Mouse (Mus musculus): Measurements from ENCODE around the gene Prkn.

GRCm38 (mm10) chr17:11876240-11876639 lies 1036.1 kb downstream of the Prkn start:
- no peak for TF ChIP-seq HCFC1 (IDR thresholded peaks at IDR 0.05; ENCODE audit: borderline replicate concordance, insufficient read depth, low read length)
- no peak for TF ChIP-seq CHD2 (IDR thresholded peaks at IDR 0.05; ENCODE audit: low read depth, low read length)
- TF ChIP-seq ZNF384 (IDR thresholded peaks at IDR 0.05; ENCODE audit: low read depth, low read length): no peak
